Mouse (Mus musculus): ENCODE results near the gene Zfp663.

GRCm38 (mm10) chr2:165363282-165363681 lies 5.2 kb downstream of the Zfp663 start:
- TF ChIP-seq POLR2A (IDR thresholded peaks at IDR 0.05; ENCODE audit: insufficient read length, low read depth): no peak
- no peak for TF ChIP-seq TCF12 (IDR thresholded peaks at IDR 0.05; ENCODE audit: insufficient read depth, poor library complexity, severe bottlenecking)
- no peak for TF ChIP-seq SRF (IDR thresholded peaks at IDR 0.05; ENCODE audit: control insufficient read depth, insufficient read length, low read depth)
- no peak for TF ChIP-seq TCF3 (IDR thresholded peaks at IDR 0.05; ENCODE audit: insufficient read length, low read depth)
- TF ChIP-seq CEBPB (IDR thresholded peaks at IDR 0.05; ENCODE audit: insufficient read depth, poor library complexity, severe bottlenecking): no peak
- TF ChIP-seq MAX (IDR thresholded peaks at IDR 0.05; ENCODE audit: low read depth): no peak
- TF ChIP-seq E2F4 (IDR thresholded peaks at IDR 0.05; ENCODE audit: insufficient read depth): no peak
